Mouse (Mus musculus) 416B (cell line): ENCODE data around the gene Mboat2.

ENCODE experiments used
- DNase-seq: peaks from one replicate; pipeline ENCODE4 v3.0.0; 2011; ENCODE audit warnings: low read depth

The Mboat2 gene

GRCm38 (mm10) chr12:24950376-24951046, 119.8 kb downstream of the Mboat2 start:
- DNase-seq, result peak; percentile 41

- DNase-seq, result peak; percentile 62
These were observed 121.5 kb downstream of the Mboat2 start for GRCm38 (mm10) chr12:24952147-24952546.

GRCm38 (mm10) chr12:24955137-24955536, 124.5 kb downstream of the Mboat2 start:
- no peak for DNase-seq

- no peak for DNase-seq
These were observed 127.8 kb downstream of the Mboat2 start for GRCm38 (mm10) chr12:24958526-24958925.

- DNase-seq, result no peak
These were observed 131.1 kb downstream of the Mboat2 start for GRCm38 (mm10) chr12:24961821-24962220.

GRCm38 (mm10) chr12:24962362-24962967, 131.8 kb downstream of the Mboat2 start:
- DNase-seq, result no peak

- peak; percentile 51 for DNase-seq
These were observed 132.8 kb downstream of the Mboat2 start for GRCm38 (mm10) chr12:24963393-24964022.

GRCm38 (mm10) chr12:24965406-24965805, 134.7 kb downstream of the Mboat2 start:
- no peak for DNase-seq

GRCm38 (mm10) chr12:24966046-24966445, 135.4 kb downstream of the Mboat2 start:
- no peak for DNase-seq

GRCm38 (mm10) chr12:24971490-24972200, 141.0 kb downstream of the Mboat2 start:
- no peak for DNase-seq

GRCm38 (mm10) chr12:24972371-24973350, 142.0 kb downstream of the Mboat2 start:
- no peak for DNase-seq

- no peak for DNase-seq
These were observed 142.9 kb downstream of the Mboat2 start for GRCm38 (mm10) chr12:24973586-24973985.

- DNase-seq, result peak; percentile 91
These were observed 143.9 kb downstream of the Mboat2 start, which contains the start of gene Kidins220 for GRCm38 (mm10) chr12:24974446-24975114. Gene Kidins220 (plus strand): TSS chr12:24974925.

- peak; percentile 86 for DNase-seq
These were observed 144.5 kb downstream of the Mboat2 start for GRCm38 (mm10) chr12:24975115-24975733.

GRCm38 (mm10) chr12:24985226-24985625, 154.5 kb downstream of the Mboat2 start:
- no peak for DNase-seq

GRCm38 (mm10) chr12:24995350-24995749, 164.7 kb downstream of the Mboat2 start:
- DNase-seq, result no peak

- no peak for DNase-seq
These were observed 174.7 kb downstream of the Mboat2 start for GRCm38 (mm10) chr12:25005350-25005749.

GRCm38 (mm10) chr12:25009957-25010356, 179.3 kb downstream of the Mboat2 start:
- no peak for DNase-seq

- no peak for DNase-seq
These were observed 179.7 kb downstream of the Mboat2 start for GRCm38 (mm10) chr12:25010416-25010815.

GRCm38 (mm10) chr12:25011733-25012367, 181.2 kb downstream of the Mboat2 start:
- DNase-seq, result no peak
